ENCODE assay signal across 10 mouse cellular contexts in genomic region chr6:47649451-47649931, GRCm38 (mm10). TPM values are rescaled to one million over a fixed set of nuclear protein-coding genes. Genes with fewer than 3 reads are reported as not detected.
DNase-seq lines count a peak whose midpoint lies in the region; ATAC-seq lines count a peak whose summit lies in the region.
"Had no signal": no experiment of that assay in that cellular context is flagged by ENCODE, and none has a peak within 500 bp of the region (broad histone marks: within the 10 kb centered on the region; RNA-seq: fewer than 3 reads in every experiment).

No protein-coding gene starts in this region.

- no peaks in the 10 kb centered on the region for H3K9me3 ChIP-seq in midbrain, embryonic 13.5 days
- H3K9me3 ChIP-seq: heart, embryonic 13.5 days had no signal

- H3K4me2 ChIP-seq in midbrain, embryonic 13.5 days (replicated peaks) = no peak overlapping the region

- H3K4me1 ChIP-seq in midbrain, embryonic 13.5 days (replicated peaks) = no peaks in the 10 kb centered on the region
- H3K4me1 ChIP-seq: heart, embryonic 13.5 days had no signal

- peaks cover 8% of the 10 kb centered on the region; the same call in 1 of the 2 replicates for H3K27me3 ChIP-seq in midbrain, embryonic 13.5 days

- ATAC-seq in CD4-positive, CD25-positive, alpha-beta regulatory T cell, adult 4 months = no peak
- no peak for ATAC-seq in erythroid progenitor cell, adult 5-6 weeks (replicated peaks; ENCODE audit: low FRiP score, poor library complexity, severe bottlenecking)
- no peak for ATAC-seq in midbrain, embryonic 13.5 days

- no peak overlapping the region for H3K9ac ChIP-seq in midbrain, embryonic 13.5 days (replicated peaks)
- H3K9ac ChIP-seq: heart, embryonic 13.5 days; liver, embryonic 14.5 days had no signal

- H3K4me3 ChIP-seq in midbrain, embryonic 13.5 days (replicated peaks) = no peak overlapping the region

- H3K36me3 ChIP-seq in midbrain, embryonic 13.5 days = no peaks in the 10 kb centered on the region
- H3K36me3 ChIP-seq: heart, embryonic 13.5 days had no signal

- WGBS in midbrain, embryonic 13.5 days = 83% methylated on average over 5 of the region's 5 CpGs

- H3K27ac ChIP-seq in midbrain, embryonic 13.5 days = no peak overlapping the region
- H3K27ac ChIP-seq: heart, embryonic 13.5 days; liver, embryonic 14.5 days had no signal

- DNase-seq in CD4-positive, CD25-positive, alpha-beta regulatory T cell, adult 2 months (ENCODE audit: low read depth, low spot score) = peak; percentile 6
- peak; percentile 4 for DNase-seq in ovary, postnatal 36 days (ENCODE audit: low spot score)
- no peak for DNase-seq in ovary, postnatal 14 days (ENCODE audit: low spot score)
- DNase-seq in gastrocnemius, adult 18-20 months (ENCODE audit: low spot score) = peak; percentile 13
- DNase-seq in left cerebral cortex, postnatal 36 days (ENCODE audit: low spot score in 2 of 2) = peak; percentile 14 to 19

- intact Hi-C loops in left cerebral cortex, postnatal 36 days (cut with DNase I) = no loop called here

RNA-seq across cellular contexts. Expression of gene Ezh2, which starts 54.4 kb away (rescaled TPM):
- 10 to 100 TPM; 36.2 to 43.3 TPM for polyA plus RNA-seq in CD4-positive, CD25-positive, alpha-beta regulatory T cell, adult 4 months (2017; shearing (Covaris generic))
- 1 to 10 TPM; 5.7 to 6.4 TPM for total RNA-seq in gastrocnemius, adult 18-20 months (2021)
- total RNA-seq in left cerebral cortex, postnatal 36 days (2021) = 10 to 100 TPM; 12.8 to 13.7 TPM
- total RNA-seq in erythroid progenitor cell, adult 5-6 weeks (2015; ENCODE audit: low replicate concordance) = 527 and 773 TPM in 2 replicates
- total RNA-seq in erythroid progenitor cell, adult 5-6 weeks (2017; ENCODE audit: low replicate concordance) = 546 and 659 TPM in 2 replicates
- polyA plus RNA-seq in midbrain, embryonic 13.5 days (2015; fragmentation: Nextera tagmentation; extraction: Ambion mirVana) = 150 and 153 TPM in 2 replicates

Comparison
In these comparisons a context has a peak if more than half of its experiments do, and no peak if none do; other contexts are left out.
1. RNA of gene Ezh2, which starts 54.4 kb away (total RNA-seq): 527 to 773 TPM in erythroid progenitor cell, adult 5-6 weeks; 12.8 to 13.7 TPM in left cerebral cortex, postnatal 36 days and 5.7 to 6.4 TPM in gastrocnemius, adult 18-20 months; every median in the first group is over 10 times any median in the second.